Mouse (Mus musculus) brown adipose tissue, adult 24 weeks (tissue): Measurements from ENCODE around the gene Lrrc28. TPM values are rescaled to one million over a fixed set of nuclear protein-coding genes. Genes with fewer than 3 reads are reported as not detected.

Experiments
- H3K27ac ChIP-seq: fragments of 200-500 bp; replicated peaks from 2 replicates; pipeline ENCODE4 v1.5.1; 2012; ENCODE audit warnings: low read depth, mild to moderate bottlenecking, low read length
- H3K4me1 ChIP-seq: fragments of 200-500 bp; 2 replicates; pipeline ENCODE4 v1.6.1; 2012; ENCODE audit warnings: low read length, mixed read lengths; ENCODE audit not compliant: control insufficient read depth, insufficient read depth, insufficient read length
- H3K4me3 ChIP-seq: fragments of 200-500 bp; 2 replicates; pipeline ENCODE4 v1.5.1; 2012; ENCODE audit warnings: low read depth, mild to moderate bottlenecking, low read length, moderate library complexity; ENCODE audit not compliant: insufficient read depth
- polyA plus RNA-seq: library from polyadenylated mRNA; stranded (reverse); fragments of >200 nt; gene quantifications from 2 replicates; pipeline ENCODE4 v1.2.4, GENCODE M21; 2012; ENCODE audit not compliant: missing spikeins, insufficient read depth, insufficient read length

The Lrrc28 gene
- polyA plus RNA-seq, 1 experiment, result 11.2 TPM

DNA sequence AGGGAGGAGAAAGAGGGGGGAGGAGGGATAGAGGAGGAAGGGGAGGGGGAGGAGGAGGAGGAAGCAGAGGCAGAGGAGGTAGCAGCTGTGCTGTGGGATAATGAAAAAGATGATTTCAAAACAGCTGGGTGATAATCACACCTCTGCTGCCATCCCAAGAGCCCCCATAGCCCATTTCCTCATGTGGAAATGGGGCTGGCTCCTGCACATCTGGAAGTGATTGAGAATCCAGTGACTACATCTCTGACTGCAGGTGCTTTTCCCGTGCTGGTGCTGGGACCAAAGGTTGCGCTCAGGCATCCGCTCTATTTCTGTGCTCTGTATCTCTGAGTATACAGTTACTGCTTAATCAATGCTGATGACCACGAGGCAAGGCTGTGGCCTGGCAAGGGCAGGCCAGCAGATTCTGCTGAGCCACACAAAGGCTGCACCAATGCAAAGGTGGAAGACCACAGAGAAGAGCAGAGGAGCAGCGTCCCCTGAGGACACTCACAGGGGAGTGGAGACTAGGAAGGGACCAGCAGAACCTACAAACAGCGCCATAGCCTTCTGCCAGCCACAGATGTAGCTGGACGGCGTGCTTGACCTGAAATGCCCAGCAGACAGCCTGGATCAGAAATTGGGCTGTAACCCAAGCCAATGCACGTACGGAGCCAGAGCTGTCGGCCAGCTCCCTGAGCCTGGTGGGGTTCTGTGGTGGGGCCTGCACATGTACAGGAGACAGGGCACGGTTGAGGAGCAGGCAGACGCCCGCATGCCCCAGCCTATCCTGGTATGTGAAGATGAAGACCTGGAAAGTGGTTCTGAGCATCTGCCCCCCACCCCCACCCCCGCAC lies 157.9 kb downstream of the Lrrc28 start:
- Histone ChIP-seq H3K4me1 (peaks cover 5% of the 10 kb centered on the region), H3K4me3 (no peak overlapping the region), H3K27ac (no peak overlapping the region)

DNA sequence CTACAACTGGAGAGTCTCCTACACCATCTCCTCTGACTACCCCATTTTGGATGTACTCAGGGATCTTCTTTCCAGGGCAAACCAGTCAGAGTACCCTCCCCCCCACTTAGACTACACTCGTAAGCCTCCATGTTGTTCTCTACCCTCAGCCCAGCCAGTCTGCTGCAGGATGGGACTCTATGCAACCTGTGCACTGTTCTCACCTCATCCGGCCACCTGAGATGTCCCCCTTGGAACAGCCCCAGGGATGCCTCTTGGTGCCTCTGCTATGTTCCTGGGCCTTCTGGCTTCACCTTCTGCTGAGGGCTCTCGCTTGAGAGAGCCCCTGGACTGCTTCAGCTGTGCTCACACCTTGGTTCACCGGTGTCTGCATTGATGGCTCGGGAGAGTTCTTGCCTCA lies 158.7 kb downstream of the Lrrc28 start:
- Histone ChIP-seq H3K27ac (no peak overlapping the region), H3K4me1 (peaks cover 5% of the 10 kb centered on the region), H3K4me3 (no peak overlapping the region)

DNA sequence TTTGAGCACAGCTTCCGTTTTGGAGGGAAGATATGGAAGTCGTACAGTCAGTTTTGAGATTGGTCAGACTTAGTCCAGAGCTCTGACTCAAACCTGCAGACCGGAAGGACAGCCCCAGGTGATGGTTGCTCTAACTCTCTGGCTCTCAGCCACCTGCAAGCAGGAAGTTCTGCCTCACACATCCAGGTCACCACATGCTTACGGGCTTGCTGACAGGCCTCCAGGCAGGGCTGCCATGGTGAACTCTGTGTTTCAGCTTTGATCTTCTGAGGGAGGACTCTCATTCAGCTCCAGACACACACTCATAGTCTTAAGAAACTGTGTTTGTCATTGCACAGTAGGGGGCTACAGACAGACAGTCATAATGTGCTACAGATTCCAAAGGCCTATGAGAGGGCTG lies 161.4 kb downstream of the Lrrc28 start:
- no peak overlapping the region for H3K4me3 ChIP-seq
- H3K4me1 ChIP-seq, result peaks cover 16% of the 10 kb centered on the region
- no peak overlapping the region for H3K27ac ChIP-seq

DNA sequence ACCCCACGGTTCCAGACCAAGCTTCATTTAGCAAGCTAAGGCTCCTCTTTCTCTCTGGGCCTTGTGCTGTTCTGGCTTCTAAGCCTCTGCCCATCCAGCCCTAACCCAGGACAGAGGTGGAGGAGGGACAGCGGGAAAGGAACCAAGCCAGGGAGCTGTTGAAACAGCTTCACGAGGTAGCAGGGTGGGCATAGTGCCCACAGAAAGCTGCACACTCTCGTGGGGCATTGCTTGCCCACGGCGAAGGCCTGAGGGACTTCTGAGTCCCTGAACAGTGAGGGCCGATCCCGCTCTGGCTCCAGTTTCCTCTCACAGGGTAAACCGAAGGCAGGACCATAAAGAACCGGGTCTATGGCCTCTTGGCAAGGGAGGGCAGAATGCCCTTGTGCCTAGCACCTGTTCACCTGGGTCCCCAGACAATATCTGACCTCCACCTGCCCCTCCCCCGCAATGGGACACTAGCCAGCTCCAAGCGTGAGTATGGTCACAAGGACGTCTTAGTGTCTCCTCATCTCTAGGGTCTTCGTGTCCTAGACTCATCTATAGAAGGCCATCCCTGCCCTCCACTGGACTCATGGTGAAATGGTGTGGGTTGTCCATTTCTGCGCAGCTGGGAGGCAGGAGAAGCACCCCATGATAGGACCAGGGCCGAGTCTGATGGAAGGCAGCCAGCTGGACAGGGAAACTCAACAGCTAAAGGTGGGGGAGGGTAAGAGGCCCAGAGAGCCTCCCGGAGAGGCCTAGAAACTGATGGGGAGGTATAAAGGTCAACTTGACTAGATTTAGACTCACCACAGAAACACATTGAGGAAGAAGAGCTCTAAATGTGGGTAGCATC lies 165.3 kb downstream of the Lrrc28 start:
- Histone ChIP-seq H3K4me3 (no peak overlapping the region), H3K27ac (peak overlapping the region; percentile 74), H3K4me1 (peaks cover 13% of the 10 kb centered on the region)

DNA sequence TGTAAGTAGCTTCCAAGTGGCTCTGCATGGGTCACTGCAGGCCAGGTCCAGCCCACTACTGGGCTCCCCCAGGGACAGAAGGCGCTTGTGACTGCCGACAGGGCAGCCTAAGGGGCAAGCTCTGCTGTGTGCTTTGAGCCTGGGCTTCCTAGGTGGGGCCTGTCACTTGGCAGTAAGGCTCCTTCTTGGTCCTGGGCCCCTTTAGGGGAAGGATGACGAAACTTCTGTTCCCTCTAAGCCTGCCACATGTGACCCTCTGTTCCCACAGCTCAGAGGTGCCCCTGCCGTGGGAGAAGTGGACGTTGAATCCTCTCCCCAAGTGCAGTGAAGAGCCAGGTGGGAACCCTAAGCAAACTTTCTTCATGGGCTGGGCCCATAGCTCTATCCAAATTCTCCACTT lies 165.9 kb downstream of the Lrrc28 start:
- Histone ChIP-seq H3K4me3 (no peak overlapping the region), H3K4me1 (peaks cover 13% of the 10 kb centered on the region), H3K27ac (peak overlapping the region; percentile 74)

DNA sequence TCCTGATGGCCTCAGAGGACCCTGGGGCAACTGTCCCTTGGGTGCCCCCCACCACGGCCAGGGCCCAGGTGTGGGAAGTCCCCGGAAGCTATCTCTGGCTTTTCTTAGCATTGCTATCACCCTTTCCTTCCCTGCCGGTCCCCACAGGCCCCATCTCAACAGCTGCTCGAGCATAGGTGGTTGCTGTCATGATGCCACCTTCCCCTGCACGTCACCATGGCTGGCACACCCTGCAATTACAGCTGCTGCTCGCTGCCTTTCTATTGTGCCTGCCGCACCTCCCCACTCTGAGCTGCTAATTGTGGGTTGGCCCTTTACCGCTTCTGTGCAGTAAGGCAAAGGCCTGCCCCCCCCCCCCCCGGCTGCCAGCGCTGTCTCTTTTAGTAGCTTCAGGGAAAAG lies 167.1 kb downstream of the Lrrc28 start:
- H3K4me3 ChIP-seq, result no peak overlapping the region
- H3K27ac ChIP-seq, result no peak overlapping the region
- H3K4me1 ChIP-seq, result peaks cover 13% of the 10 kb centered on the region

DNA sequence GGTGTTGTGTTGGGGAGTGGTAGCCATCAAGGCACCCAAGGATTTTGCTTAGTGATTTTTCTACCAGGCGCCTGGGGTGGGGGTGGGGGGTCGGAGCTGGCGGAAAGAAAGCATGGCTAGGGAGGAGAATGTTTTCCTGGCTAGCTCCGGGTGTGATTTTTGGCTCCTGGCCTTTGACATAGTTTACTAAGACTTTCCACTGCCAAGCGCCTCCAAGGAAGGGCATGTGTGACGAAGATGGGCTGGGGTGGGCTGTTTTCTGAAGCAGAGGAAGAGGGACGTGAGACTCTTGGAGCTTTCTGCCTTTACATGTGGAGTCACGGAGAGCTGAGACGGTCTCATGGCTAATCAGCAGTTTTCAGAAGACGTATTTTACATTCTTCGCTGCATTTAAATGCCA lies 173.8 kb downstream of the Lrrc28 start:
- H3K4me3 ChIP-seq, result no peak overlapping the region
- H3K4me1 ChIP-seq, result peaks cover 10% of the 10 kb centered on the region
- peak overlapping the region; percentile 79 for H3K27ac ChIP-seq

DNA sequence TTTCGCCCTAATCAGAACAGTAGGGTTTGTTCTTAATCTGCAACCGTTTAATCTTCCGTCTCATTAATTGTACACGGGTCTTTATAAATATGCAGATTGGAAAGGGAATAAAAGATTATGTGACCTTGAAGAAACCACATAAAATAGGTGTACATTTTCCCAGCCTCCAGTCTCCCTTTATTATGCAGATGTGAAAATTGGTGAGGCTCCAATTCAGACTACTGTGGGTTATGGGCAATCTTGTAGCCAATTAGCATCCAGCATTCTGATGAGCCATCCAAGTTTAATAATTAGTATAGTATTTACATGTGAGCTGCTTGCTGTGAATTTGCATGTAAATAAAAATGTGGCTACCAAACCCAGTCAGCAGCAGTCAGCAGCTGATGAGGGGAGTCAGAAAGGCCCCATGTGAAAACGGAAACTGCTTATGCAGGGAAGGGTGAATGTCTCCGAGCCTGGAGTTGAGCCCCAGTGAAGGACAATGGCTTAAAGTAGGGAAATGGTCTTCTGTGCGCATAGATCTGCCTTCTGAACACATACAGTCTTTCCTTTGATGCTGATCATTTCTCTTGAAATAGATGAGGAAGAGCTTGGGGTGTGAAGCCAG lies 176.2 kb downstream of the Lrrc28 start:
- no peak overlapping the region for H3K27ac ChIP-seq
- peaks cover 14% of the 10 kb centered on the region for H3K4me1 ChIP-seq

DNA sequence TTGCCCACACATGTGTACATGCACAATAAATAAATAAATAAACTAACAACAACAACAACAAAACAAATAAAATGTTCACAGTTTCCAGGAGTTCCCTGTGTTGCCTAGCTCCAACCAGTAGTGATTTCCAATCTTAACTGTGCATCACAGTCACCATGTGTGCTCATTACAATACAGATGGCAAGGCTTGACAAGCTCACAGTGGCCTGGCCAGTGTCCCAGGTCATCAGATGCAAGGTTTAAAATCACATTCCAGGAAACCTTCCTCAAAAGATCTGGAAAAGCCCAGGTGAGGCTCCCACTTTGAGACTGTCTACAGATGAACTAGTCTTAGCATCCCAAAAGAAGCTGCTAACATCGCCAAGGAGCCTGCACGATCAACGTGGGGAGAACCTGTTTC lies 176.9 kb downstream of the Lrrc28 start:
- Histone ChIP-seq H3K27ac (no peak overlapping the region), H3K4me1 (peaks cover 22% of the 10 kb centered on the region)

More for the DNA sequence above, 176.2 kb downstream of the Lrrc28 start:
- H3K4me3 ChIP-seq, result no peak overlapping the region

DNA sequence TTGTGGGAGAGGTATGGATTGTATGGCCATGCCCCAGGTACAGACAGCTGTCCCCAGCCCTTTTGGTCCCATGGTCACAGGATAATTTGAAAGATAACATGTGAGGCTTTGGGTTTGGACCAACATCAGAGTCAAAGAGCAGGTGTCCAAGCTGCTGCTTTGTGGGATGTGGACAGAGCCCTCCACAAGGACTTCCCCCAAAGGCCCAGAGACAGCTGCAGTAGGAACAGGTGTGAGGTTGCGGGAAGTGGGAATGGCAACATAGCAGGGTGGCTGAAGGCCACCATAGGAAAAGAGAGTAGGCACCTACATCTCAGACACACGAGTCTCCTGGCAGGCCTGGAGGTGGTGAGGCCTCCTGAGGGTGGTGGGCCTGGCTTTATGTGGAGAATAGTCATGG lies 178.7 kb downstream of the Lrrc28 start:
- H3K4me3 ChIP-seq, result no peak overlapping the region
- H3K4me1 ChIP-seq, result peaks cover 34% of the 10 kb centered on the region
- H3K27ac ChIP-seq, result no peak overlapping the region

More for the DNA sequence above, 176.9 kb downstream of the Lrrc28 start:
- H3K4me3 ChIP-seq, result no peak overlapping the region

DNA sequence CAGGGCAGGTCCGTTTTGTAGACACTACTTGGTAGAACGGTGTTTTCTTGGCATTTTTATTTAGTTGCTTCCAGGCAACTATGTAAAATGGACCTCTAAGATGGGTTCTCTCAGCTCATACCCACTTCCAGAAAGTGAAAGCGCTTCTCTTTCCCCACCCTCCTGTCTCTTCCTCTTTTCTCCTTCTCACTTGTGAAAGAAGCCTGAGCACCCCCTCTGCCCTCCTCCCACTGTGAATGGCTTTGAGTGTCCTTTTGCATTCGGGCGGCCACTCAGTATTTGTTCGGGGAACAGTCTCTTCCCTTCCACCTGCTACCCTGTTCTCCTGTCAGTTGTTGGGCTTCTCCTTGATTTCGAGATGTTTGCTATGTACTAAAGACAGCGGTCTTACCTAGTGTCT lies 180.4 kb downstream of the Lrrc28 start:
- no peak overlapping the region for H3K4me3 ChIP-seq
- peak overlapping the region; percentile 48 for H3K27ac ChIP-seq
- H3K4me1 ChIP-seq, result peaks cover 46% of the 10 kb centered on the region

DNA sequence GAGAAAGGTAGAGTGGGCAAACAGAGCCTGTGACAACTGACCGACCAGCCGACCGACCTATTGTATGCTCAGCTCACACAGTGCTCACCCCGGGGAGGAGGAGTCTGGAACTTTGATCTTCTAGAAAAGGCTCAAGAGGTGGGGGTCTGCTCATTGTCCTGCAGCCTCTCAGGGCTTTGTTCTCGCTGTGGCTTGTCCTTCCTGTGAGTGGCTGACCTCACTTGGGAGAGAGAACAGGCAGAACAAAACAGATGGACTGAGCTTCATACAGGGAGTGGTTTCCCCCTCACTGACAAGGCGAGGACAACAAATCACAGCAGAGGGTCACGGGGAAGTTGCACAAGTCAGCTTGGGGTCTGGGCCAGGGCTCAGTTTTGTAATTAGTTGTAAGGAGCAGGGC lies 181.5 kb downstream of the Lrrc28 start:
- H3K27ac ChIP-seq, result peak overlapping the region; percentile 71
- H3K4me3 ChIP-seq, result no peak overlapping the region
- peaks cover 48% of the 10 kb centered on the region for H3K4me1 ChIP-seq
